Mouse (Mus musculus): ENCODE measurements around the gene Dusp2.

Dusp2 gene

DNA sequence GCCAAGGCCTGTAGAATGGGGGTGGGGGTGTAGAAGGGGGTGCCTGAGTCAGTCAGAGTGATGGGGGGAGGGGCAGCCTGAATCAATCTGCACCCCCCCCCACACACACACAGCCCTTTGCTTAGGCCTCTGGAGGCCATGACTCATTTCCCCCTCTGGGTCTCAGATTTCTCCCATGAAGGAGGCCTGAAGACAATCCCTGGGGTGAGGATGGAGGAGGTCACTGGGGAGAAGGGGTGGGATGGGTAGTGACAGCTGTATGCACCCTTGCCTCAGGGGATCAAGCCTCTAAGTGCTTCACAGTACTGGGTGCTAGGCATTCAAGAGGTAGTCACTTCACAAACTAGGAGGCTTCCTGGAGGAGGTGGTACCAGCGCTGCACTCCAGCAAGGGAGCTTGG is 12.3 kb upstream of the Dusp2 start:
- no peak for DNase-seq (ENCODE audit: low read depth, low spot score)

DNA sequence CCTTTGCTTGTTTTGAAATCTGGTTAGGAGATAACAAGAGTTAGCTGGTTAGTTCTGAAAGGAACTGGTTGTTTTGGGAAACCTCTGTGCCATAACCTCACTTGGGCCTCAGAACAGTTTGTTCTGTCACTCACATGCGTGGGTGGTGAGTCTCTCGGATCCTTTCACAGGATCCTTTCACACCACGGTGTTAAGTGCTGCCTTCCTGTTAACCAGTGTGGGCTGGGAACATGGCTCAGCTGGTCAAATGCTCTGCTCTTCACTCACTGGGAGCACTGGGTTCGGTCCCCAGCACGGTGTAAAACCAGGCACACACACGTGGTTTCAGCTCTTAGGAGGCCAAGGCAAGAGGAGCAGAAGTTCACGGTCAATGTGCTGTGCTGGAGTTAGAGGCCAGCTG is 11.5 kb upstream of the Dusp2 start:
- DNase-seq (ENCODE audit: low read depth, low spot score), result no peak

DNA sequence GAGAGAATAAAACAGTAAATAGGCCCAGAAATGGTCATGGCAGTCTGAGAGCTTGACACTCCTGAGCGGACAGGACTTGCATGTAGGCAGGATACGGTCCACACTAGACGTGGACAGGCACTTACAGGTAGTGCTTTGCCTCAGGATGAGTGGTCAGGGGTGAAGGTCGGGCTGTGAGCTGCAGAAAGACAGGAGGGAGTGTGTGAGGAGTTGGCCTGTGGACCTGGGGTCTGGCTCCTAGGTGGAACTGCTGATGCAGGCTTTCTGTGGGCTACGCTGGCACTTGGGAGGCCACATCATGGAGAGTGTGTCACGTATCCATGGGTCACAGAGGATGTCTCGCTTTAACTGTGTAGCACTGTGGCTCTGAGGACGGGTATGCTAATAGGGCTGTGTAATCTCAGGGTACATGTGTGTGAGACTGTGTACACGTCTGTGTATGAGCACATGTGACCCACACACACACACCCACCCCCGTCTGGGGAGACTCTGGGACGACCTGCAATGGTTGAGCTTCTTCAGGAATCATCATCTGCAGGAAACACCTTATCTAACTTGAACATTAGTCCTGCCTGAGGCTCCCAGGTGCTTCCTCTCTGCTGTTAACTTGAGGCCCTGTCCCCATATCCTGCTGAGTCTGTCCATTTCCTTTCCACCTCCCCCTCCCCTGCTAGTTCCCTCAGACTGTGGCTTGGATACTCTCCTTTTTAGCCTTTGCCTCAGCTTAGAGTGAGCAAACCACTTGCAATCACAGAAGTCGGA is 7.7 kb upstream of the Dusp2 start:
- DNase-seq (ENCODE audit: low read depth, low spot score), result no peak

DNA sequence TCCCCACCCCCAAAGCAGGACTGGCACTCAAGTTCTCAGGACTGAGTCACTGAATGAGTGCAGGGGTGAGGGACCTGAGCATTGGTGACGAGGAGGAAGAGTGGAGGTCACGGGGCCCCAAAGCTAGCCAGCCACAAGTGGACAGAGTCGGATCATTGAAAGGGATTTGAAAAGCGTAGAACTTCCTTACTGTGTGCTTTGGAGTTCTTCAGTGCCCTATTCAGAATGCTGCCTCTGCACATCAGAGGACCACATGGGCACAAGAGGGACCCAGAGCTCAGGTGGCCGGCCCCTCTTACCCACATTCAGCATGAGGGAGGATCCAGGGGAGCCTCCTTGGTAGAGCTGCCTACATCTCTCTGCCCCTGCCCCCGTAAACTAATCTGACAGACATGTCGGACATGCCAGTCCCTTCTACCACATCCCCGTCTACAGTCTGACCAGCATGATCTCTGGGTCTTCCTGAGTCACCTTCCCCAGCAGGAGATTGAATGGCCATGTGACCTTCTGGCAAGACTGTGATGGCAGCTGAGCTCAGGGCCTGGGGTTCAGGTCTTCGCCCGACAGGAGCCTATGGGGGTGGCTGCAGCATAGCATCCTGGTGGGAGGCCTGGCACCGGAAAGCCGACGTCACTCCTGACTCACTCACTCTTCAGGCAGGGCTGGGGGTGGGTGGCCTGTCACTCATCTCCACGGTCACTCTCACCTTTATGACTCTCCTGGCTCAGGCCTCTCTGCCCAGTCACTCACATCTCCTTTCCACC is 3.0 kb upstream of the Dusp2 start:
- DNase-seq (ENCODE audit: low read depth, low spot score), result no peak

DNA sequence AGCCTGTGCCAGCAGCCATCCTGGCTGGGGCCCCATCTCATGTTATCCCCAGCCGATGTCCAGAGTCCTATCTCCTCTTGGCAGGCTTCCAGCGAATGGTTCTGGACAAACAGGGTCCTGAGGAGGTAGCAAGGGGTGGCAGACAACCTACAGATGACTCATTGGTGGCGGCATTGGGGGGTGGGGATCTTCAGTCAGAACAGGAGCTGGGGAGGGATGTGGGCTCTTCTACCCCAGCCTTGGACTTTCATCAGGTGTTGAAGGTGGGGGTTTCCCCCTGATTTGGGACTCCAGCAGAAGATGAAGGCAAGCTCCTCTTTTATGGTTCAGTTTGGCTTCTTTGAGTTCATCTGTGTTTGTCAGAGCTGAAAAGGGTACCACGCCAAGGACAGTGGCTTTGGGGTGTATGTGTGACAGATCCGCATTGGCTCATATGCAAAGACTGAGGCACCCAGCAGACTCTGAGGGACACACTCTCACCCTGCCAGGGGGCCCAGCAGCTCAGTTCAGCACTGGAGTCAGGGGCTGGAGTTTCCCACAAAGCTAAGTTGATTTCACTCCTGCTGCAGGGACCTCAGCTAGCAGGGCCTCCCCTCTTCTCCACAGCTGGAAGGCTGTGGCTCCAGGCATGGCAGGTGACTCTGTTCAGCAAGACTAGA is 1.9 kb upstream of the Dusp2 start:
- DNase-seq (ENCODE audit: low read depth, low spot score), result no peak

DNA sequence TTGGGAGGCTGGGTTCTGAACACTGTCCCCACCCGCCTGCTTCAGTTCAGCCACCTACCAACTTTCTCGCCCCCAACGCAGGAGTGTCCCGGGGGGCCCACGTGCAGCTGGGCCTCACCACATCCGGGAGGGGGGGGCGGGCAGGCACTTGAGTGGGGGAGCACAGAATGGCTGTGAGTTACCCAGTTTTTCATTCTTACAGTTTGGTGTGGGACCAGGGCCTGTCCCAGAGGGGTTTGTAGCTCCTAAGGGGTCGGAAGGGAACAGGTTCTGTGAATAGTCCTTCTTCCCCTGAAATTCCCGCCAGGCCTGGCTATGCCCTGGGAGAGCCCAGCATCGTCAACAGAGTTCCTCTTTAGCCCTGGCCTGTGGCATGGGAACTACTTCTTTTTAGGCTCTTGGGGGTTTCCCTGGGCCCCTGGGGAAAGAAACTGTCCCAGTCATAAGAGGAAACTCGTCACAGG is 849 bp upstream of the Dusp2 start:
- no peak for DNase-seq (ENCODE audit: low read depth, low spot score)

DNA sequence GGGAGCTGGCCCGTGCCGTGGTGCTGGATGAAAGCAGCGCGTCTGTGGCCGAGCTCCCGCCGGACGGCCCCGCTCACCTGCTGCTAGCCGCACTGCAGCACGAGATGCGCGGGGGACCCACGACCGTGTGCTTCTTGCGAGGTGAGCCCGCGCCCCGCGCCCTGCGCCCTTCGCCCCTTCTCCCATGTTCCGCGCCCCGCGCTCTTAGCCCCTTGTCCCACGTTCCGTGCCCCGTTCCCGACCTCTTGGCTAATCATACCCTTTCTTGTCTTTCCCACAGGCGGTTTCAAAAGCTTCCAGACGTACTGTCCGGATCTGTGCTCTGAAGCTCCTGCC is 506 bp downstream of the Dusp2 start:
- no peak for DNase-seq (ENCODE audit: low read depth, low spot score)

DNA sequence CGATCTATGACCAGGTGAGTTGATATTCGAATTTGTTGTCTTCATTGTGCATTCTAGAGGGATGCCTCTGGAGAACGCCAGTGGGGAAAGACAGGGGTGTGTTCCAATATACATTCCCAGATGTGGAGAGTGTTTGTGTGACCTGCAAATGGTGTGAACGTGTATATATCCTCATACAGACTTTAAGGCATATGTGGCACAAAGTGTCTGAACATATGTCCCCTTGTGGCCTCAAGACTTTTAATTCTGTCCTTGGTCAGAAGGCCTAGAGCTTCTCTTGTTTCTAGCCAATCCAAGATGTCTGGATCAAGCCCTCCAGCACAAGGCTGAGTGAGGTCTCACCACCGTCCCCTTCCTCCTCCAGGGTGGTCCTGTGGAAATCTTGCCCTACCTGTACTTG is 926 bp downstream of the Dusp2 start:
- no peak for DNase-seq (ENCODE audit: low read depth, low spot score)

DNA sequence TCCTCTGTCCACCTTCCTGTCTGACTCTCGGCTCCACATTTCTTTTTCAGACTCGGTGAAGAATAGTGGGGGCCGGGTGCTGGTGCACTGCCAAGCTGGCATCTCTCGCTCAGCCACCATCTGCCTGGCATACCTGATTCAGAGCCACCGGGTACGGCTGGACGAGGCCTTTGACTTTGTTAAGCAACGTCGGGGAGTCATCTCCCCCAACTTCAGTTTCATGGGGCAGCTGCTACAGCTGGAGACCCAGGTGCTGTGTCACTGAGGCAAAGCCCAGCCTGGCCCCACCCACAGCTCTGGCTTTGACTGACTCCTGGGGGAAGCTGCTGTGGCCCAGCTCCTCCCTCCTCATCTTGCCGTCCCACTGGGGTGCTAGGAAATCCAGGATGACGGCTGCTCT is 1.6 kb downstream of the Dusp2 start:
- DNase-seq (ENCODE audit: low read depth, low spot score), result no peak

DNA sequence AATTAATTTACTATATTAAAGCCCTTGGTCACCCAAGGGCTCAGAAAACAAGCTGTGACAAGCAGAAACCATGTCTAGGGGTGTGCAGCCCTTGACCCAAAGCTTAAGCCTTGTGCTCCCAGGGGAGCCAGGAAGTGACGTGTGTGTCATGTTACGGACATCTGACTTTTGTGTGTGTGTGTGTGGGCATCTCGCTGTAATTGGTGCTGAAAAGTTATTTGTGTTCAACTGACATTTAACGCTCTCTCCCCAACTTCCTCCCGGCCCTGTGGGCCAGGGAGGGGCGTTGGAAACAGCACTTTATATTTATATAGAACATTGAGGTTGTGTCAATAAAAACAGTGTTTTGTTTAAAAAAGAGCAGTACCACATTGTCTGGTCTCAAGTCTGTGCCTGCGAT is 2.1 kb downstream of the Dusp2 start:
- DNase-seq (ENCODE audit: low read depth, low spot score), result no peak

DNA sequence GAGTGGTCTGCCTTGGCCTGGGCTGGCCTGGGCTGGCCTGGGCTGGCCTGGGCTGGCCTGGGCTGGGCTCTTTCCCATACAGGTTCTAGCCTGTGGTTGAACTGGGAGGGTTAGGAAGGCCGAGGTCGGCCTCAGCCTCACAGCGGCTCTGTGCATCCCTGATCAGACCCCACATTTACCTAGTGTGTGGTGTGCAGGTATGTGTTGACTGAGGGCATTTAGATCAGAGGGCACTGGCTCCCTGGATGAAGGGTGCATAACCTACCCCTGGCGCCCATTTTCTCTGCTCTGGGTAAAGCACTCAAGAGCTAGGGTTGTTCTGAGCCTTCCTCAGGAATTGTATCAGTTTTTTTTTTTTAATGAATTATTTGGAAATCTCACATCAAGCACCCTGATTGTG is 2.5 kb downstream of the Dusp2 start, which contains the start of gene Astl:
TSS of gene Astl (plus strand) at position 224 of the 400 bp plus-strand sequence.
- DNase-seq (ENCODE audit: low read depth, low spot score), result no peak

DNA sequence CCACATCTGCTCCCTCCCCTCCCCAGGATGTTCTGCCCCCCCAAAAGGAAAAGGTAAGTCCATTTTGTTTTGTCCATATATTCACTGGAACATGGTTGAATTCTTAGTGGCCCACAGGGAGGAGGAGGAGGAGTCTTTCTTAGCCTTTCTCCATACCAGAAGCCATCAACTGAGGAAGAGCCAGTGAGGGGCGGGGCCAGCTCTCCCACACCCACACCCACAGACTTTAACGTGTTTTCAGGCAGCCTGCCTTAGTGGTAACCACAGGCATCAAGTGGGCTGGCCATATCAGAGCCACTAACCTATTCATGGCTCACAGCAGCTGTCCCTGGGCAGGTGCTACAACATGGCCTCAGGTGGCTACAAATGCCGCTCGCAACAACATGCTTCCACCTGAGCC is 2.9 kb downstream of the Dusp2 start:
- DNase-seq (ENCODE audit: low read depth, low spot score), result no peak

DNA sequence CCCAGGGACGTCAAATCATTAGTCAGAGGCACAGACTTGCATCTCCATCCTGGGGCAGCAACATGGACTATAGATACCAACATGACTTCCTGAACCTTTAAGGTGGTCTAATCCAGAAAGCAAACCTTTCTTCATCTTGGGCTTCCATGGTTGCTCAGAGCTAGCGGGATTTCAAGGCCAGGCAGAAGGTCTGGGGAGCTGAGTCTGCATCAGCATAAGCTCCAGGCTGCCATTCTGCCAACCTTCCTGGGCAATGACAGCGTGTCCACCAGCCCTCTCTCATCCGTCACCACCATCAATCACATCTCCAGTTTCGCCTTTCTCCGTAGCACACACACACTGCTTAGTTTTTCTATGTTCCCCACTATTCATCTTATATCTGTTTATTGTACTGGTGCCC is 3.3 kb downstream of the Dusp2 start:
- DNase-seq (ENCODE audit: low read depth, low spot score), result no peak

DNA sequence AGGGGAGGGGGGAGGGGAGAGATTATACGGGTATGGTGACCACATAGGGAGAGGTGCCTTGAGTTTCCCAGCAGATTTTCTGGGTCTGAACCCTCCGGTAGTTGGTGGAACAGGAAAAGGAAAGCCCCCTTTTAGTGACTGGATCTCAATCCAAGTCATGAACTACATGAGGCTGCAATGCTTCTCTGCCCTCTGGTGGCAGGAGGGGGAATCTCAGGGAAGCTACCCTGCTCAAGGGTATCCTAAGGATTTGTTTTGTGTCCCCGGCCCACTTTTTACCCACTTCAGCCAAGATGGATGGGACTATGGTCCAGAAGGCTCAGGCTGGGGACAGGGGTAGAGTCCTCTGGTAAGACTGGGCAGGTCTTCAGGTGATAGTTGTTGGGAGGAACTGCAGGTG is 5.2 kb downstream of the Dusp2 start:
- DNase-seq (ENCODE audit: low read depth, low spot score), result peak; percentile 61

DNA sequence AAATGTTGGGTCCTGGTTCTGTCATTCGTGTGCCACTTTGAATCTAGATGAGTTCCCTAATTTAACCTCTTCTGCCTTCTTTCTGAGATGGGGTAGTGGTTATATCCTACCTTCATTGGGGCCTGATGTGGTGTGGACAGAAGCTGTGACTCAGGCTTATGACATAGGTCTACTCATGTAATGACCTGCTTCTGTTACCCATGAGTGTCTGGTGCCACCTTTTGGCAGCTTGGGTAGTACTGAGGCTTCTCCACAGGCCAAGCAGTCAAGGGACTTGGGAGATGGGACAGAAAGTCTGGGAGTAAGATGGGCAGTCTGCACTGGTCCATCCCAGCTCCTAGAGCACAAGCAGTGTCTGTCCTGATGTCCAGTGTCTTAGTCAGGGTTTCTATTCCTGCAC is 10.4 kb downstream of the Dusp2 start:
- DNase-seq (ENCODE audit: low read depth, low spot score), result no peak

DNA sequence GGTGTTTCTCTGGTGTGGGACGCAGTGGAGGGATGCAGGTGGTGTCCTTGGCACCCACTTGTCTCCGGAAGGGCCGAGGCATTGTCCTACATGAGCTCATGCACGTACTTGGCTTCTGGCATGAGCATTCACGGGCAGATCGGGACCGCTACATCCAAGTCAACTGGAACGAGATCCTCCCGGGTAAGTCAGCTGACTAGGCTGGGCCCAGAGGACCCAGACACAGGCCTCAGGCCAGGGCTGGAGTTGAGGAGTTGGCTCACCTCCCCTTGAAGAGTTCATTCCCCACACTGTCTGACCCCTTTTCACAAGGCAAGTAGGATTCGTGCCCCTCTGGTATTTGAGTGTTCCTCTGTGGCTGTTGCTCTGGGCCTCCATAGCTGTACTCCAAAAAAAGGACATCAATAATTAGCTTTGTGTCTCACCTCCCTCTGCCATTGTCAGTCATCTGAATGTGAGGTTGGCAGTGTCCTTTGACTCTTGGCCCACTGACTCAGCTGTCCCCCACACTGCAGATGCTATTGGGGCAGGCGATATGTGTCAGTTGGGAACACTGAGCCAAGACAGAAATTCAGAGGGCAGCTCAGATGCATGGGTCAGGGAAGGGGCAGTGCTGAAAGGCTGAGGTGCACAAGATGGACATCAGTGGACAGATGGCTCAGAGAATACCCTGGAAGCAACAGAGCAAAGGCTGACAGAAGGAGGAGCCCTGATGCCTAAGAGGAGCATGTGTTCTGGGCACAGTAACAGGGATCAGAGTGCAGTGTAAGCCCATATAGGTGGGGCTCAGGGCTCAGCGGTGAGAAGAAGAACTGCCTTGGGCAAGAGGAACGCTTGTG is 11.4 kb downstream of the Dusp2 start:
- DNase-seq (ENCODE audit: low read depth, low spot score), result no peak

DNA sequence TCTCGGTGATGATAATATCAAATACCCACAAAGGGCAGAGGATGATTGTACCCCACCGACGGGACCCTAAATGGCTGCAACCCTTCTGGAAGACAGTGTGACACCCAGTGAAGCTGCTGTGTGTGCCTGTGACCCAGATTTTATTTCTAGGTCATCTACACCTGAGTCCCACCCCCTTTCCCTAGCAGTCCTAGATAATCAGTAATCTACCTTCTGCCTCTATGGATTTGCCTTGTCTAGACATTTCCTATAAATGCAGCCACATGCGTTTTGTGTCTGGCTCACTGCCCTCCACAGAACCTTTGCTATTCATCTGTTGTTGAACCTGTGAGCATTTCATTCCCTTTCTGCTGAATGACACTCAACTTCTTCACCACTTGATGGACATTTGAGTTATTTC is 17.9 kb downstream of the Dusp2 start:
- no peak for DNase-seq (ENCODE audit: low read depth, low spot score)

DNA sequence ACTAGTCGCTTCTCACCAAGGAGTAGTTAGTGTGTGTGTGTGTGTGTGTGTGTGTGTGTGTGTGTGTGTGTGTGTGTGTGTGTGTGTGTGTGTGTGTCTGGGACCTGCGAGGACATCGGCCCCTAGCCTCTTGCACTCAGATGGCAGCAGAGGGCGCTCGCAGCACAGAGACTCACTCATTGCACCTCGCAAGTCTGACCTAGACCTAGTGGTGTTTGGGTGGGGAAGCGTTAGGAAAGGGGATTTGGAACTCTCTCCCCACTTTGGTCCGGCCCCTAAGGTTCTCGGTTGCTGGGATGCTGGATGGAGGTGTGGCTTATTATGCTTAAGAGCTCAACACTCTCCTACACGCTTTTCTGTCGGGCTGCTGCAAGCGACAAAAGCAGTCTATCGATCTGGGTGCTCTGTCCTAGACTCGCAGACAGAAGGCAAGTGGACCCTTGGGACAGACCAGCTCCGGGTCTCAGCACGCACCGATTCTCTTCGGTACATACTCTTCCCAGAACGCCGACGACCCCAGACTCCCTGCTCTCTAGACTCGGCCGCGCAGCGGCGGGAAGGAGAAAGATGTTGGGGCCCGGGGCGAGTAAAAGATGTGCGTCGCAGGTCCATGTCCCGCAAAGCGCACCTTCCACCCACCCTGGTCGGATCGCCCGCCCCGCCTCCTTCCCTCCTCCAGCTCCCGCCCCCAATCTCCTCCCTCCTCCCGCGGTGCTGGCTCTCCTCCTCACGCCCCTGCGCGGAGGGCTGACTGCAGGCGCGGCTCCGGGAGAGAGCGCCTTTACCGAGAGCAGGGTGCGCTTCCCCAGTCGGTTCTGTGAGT is 26.7 kb downstream of the Dusp2 start, which contains the start of gene Adra2b:
TSS of gene Adra2b (plus strand) at position 750 of the 823 bp plus-strand sequence.
- peak; percentile 85 for DNase-seq (ENCODE audit: low read depth, low spot score)

DNA sequence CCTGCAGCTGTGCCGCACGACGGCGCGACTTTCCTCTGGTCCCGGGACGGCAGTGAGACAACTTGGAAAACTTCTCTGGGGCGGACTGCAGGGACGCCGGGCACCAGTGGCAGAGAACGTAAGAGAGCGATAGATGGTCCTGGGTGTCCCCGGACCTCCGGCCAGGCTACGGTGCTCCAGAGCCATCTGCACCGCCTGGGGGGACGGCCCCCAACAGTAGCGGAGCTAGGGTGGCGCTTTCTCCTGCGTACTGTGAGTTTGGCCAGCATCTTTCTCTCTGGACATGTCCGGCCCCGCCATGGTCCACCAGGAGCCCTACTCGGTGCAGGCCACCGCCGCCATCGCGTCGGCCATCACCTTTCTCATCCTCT is 27.3 kb downstream of the Dusp2 start:
- DNase-seq (ENCODE audit: low read depth, low spot score), result no peak

DNA sequence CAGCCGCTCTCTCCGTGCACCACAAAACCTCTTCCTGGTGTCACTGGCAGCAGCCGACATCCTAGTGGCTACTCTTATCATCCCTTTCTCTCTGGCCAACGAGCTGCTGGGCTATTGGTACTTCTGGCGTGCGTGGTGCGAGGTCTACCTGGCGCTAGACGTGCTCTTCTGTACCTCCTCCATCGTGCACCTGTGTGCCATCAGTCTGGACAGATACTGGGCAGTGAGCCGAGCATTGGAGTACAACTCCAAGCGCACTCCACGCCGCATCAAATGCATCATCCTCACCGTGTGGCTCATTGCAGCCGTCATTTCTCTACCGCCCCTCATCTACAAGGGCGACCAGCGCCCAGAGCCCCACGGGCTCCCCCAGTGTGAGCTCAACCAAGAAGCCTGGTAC is 27.7 kb downstream of the Dusp2 start:
- DNase-seq (ENCODE audit: low read depth, low spot score), result no peak

DNA sequence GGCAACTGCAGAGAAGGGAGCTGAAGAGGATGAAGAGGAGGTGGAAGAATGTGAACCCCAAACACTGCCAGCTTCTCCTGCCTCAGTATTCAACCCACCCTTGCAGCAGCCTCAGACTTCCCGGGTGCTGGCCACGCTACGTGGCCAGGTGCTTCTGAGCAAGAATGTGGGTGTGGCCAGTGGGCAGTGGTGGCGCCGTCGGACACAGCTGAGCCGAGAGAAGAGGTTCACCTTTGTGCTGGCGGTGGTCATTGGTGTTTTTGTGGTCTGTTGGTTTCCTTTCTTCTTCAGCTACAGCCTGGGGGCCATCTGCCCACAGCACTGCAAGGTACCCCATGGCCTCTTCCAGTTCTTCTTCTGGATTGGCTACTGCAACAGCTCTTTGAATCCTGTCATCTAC is 28.5 kb downstream of the Dusp2 start:
- no peak for DNase-seq (ENCODE audit: low read depth, low spot score)
